Mouse (Mus musculus) neutrophil, adult 65 days (primary cell): Measurements from ENCODE around the gene Kcnc4. TPM values are rescaled to one million over a fixed set of nuclear protein-coding genes. Genes with fewer than 3 reads are reported as not detected.

Experiments used
- total RNA-seq: library from RNA; stranded (reverse); gene quantifications from 2 replicates; pipeline ENCODE4 v1.2.4, GENCODE M21; 2023

The Kcnc4 gene
- not detected in 2 replicates for total RNA-seq

GRCm38 (mm10) chr3:107459196-107459772 is at the start of gene Kcnc4:
Gene Kcnc4, minus strand, starts transcription at chr3:107459552.

Other genes with a start within 250 kb of the Kcnc4 start
- gene Cym, start 237.8 kb downstream of the Kcnc4 start, total RNA-seq = not detected in 2 replicates
- gene A630076J17Rik, start 228.9 kb downstream of the Kcnc4 start, total RNA-seq = not detected in 2 replicates
- gene Prok1, start 219.8 kb downstream of the Kcnc4 start, total RNA-seq = not detected in 2 replicates
- gene Lamtor5, start 180.7 kb downstream of the Kcnc4 start, total RNA-seq = 33.0 and 42.9 TPM in 2 replicates
- 0.16 TPM in 1 of 2 replicates, not detected in the other for gene Slc16a4, start 168.3 kb downstream of the Kcnc4 start, total RNA-seq
- 37.1 and 54.2 TPM in 2 replicates for gene Rbm15, start 125.9 kb downstream of the Kcnc4 start, total RNA-seq
- not detected in 2 replicates for gene Slc6a17, start 58.5 kb upstream of the Kcnc4 start, total RNA-seq
- gene Ubl4b, start 95.5 kb upstream of the Kcnc4 start, total RNA-seq = not detected in 2 replicates
- gene Alx3, start 135.5 kb upstream of the Kcnc4 start, total RNA-seq = not detected in 2 replicates
- not detected in 2 replicates for gene Gm10961, start 171.8 kb upstream of the Kcnc4 start, total RNA-seq
- gene Strip1, start 172.1 kb upstream of the Kcnc4 start, total RNA-seq = 49.5 and 70.2 TPM in 2 replicates
- gene Ahcyl1, start 237.0 kb upstream of the Kcnc4 start, total RNA-seq = 32.0 and 38.2 TPM in 2 replicates